Mouse (Mus musculus): Measurements from ENCODE around the gene Gm20661.
"Not testable (repeated sequence)": the region's sequence is repeated elsewhere in the genome, so short reads cannot be mapped to it uniquely, and the experiment has no call there.

Gene Gm20661

GRCm38 (mm10) chr9:108002778-108003530 lies 20.1 kb downstream of the Gm20661 start:
- no peak for DNase-seq

GRCm38 (mm10) chr9:108003531-108003890 lies 20.7 kb downstream of the Gm20661 start:
- peak; percentile 55 for DNase-seq

- no peak for DNase-seq
Measured at GRCm38 (mm10) chr9:108008041-108008440, 25.2 kb downstream of the Gm20661 start.

- no peak for DNase-seq
Measured at GRCm38 (mm10) chr9:108010385-108010784, 27.5 kb downstream of the Gm20661 start.

GRCm38 (mm10) chr9:108013577-108013976 lies 30.7 kb downstream of the Gm20661 start:
- DNase-seq, result not testable (repeated sequence)

GRCm38 (mm10) chr9:108017127-108017526 lies 34.3 kb downstream of the Gm20661 start:
- no peak for DNase-seq

GRCm38 (mm10) chr9:108020741-108021140 lies 37.9 kb downstream of the Gm20661 start:
- no peak for DNase-seq

- no peak for DNase-seq
Measured at GRCm38 (mm10) chr9:108023216-108023615, 40.4 kb downstream of the Gm20661 start.

- DNase-seq, result no peak
Measured at GRCm38 (mm10) chr9:108026584-108026983, 43.7 kb downstream of the Gm20661 start.

- DNase-seq, result no peak
Measured at GRCm38 (mm10) chr9:108027867-108028266, 45.0 kb downstream of the Gm20661 start.

GRCm38 (mm10) chr9:108032126-108032525 lies 49.3 kb downstream of the Gm20661 start:
- DNase-seq, result no peak

- DNase-seq, result no peak
Measured at GRCm38 (mm10) chr9:108035331-108036156, 52.7 kb downstream of the Gm20661 start.
